Mouse (Mus musculus) layer of hippocampus, postnatal 36 days (tissue): Measurements from ENCODE around the gene Gm128. TPM values are rescaled to one million over a fixed set of nuclear protein-coding genes. Genes with fewer than 3 reads are reported as not detected.

ENCODE experiments used
- DNase-seq, 2 experiments: peaks; one replicate each; pipeline ENCODE4 v3.0.0; 2022
- total RNA-seq, 2 experiments: library from RNA; stranded (reverse); gene quantifications; 2 replicates each; pipeline ENCODE4 v1.2.3; 2021

Gm128 gene
- total RNA-seq, 2 experiments from 2014 or later: 0.32 TPM; not detected in 1

DNA sequence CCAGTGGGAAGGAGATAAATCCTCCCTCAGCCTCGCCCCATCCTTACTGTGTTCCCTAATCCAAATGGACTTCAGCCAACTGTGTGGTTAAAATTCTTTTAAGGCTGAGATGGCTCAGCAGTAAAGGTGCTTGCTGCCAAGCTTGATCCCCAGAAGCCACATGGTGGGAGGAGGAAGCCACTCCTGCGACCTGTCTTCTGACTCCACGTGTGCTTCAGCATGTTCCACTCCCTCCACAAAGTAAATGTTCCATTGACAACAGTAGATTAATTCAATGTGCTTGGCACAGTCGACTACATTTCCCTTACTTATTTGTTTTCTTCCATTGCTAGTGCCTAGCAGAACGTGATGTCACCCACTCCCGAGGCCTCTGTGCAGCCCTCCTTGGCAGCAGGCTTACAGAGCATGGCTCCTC lies 46.7 kb downstream of the Gm128 start:
- no peak for DNase-seq

Other genes starting within 250 kb of the Gm128 start
- gene Zfp687, start 226.2 kb downstream of the Gm128 start, total RNA-seq: 10 to 100 TPM; 20.3 to 22.4 TPM
- gene Psmd4, start 199.0 kb downstream of the Gm128 start, total RNA-seq: 100 to 1,000 TPM; 148 to 177 TPM
- gene Pip5k1a, start 134.7 kb downstream of the Gm128 start, total RNA-seq: 10 to 100 TPM; 62.3 to 64.0 TPM
- 10 to 100 TPM; 43.9 to 46.0 TPM for gene Vps72, start 130.6 kb downstream of the Gm128 start, total RNA-seq
- 1 to 10 TPM in 1 of 2 experiments, under 1 TPM in 1; 0.96 to 1.1 TPM for gene Tmod4, start 117.1 kb downstream of the Gm128 start, total RNA-seq
- gene Scnm1, start 107.6 kb downstream of the Gm128 start, total RNA-seq: 10 to 100 TPM; 49.5 to 50.4 TPM
- 10 to 100 TPM; 16.8 to 18.1 TPM for gene Lysmd1, start 107.5 kb downstream of the Gm128 start, total RNA-seq
- gene Tnfaip8l2, start 99.2 kb downstream of the Gm128 start, total RNA-seq: 1 to 10 TPM; 1.2 to 1.6 TPM
- 10 to 100 TPM; 36.1 to 41.0 TPM for gene Sema6c, start 81.1 kb downstream of the Gm128 start, total RNA-seq
- gene Gabpb2, start 23.7 kb downstream of the Gm128 start, total RNA-seq: 10 to 100 TPM; 13.9 to 18.1 TPM
- 10 to 100 TPM; 72.0 to 73.0 TPM for gene Cdc42se1, start 12.9 kb downstream of the Gm128 start, total RNA-seq
- 100 to 1,000 TPM; 285 to 326 TPM for gene Mllt11, start 9.4 kb downstream of the Gm128 start, total RNA-seq
- gene Bnipl, start 9.6 kb upstream of the Gm128 start, total RNA-seq: under 1 TPM; 0.56 to 0.65 TPM
- gene Mindy1, start 39.7 kb upstream of the Gm128 start, total RNA-seq: 10 to 100 TPM; 19.3 to 19.4 TPM
- 10 to 100 TPM; 19.8 to 22.2 TPM for gene Prune1, start 40.5 kb upstream of the Gm128 start, total RNA-seq
- 1 to 10 TPM in 1 of 2 experiments, under 1 TPM in 1; 0.94 to 1.4 TPM for gene Anxa9, start 65.6 kb upstream of the Gm128 start, total RNA-seq
- gene Cers2, start 73.2 kb upstream of the Gm128 start, total RNA-seq: 10 to 100 TPM; 59.4 to 62.9 TPM
- 10 to 100 TPM; 36.0 to 40.2 TPM for gene Setdb1, start 115.6 kb upstream of the Gm128 start, total RNA-seq
- not detected for gene 4930558C23Rik, start 161.2 kb upstream of the Gm128 start, total RNA-seq
- gene Arnt, start 192.8 kb upstream of the Gm128 start, total RNA-seq: 10 to 100 TPM; 36.3 to 44.3 TPM